Mouse (Mus musculus) MEL (cell line): ENCODE data around the gene Tkfc. TPM values are rescaled to one million over a fixed set of nuclear protein-coding genes. Genes with fewer than 3 reads are reported as not detected.

Source experiments
- DNase-seq: peaks from one replicate; pipeline ENCODE4 v3.0.0; 2011; ENCODE audit warnings: low read depth, low spot score
- H3K27ac ChIP-seq: 2 replicates; pipeline ENCODE4 v1.5.1; 2012; ENCODE audit warnings: low read depth, mild to moderate bottlenecking, control low read depth, low read length, moderate library complexity; ENCODE audit not compliant: control insufficient read depth
- H3K27me3 ChIP-seq, 2 experiments: fragments of 150-350 bp in 1 of 2; sonication (generic) in 1 of 2; 2 replicates each; pipeline ENCODE4 v1.6.1; 2012; ENCODE audit warnings: low read length in 2 of 2, mild to moderate bottlenecking in 2 of 2, improper control_type of control experiment in 1 of 2, moderate library complexity in 1 of 2; ENCODE audit not compliant: insufficient read depth in 2 of 2, control insufficient read depth in 1 of 2
- H3K36me3 ChIP-seq, 2 experiments: 2 replicates each; pipeline ENCODE4 v1.6.1; 2012 to 2014; ENCODE audit warnings: low read length in 2 of 2, improper control_type of control experiment in 1 of 2, inconsistent platforms in 1 of 2, mild to moderate bottlenecking in 1 of 2; ENCODE audit not compliant: insufficient read depth in 2 of 2, control insufficient read depth in 1 of 2
- H3K4me1 ChIP-seq, 2 experiments: fragments of 150-350 bp in 1 of 2; sonication (generic) in 1 of 2; 2 replicates each; pipeline ENCODE4 v1.6.1; 2012; ENCODE audit warnings: low read length in 2 of 2, improper control_type of control experiment in 1 of 2, mild to moderate bottlenecking in 1 of 2; ENCODE audit not compliant: insufficient read depth in 2 of 2, control insufficient read depth in 1 of 2
- H3K4me3 ChIP-seq, 2 experiments: fragments of 150-350 bp in 1 of 2; sonication (generic) in 1 of 2; 2 replicates each; pipeline ENCODE4 v1.5.1; 2012; ENCODE audit warnings: low read depth in 2 of 2, low read length in 2 of 2, mild to moderate bottlenecking in 2 of 2, moderate library complexity in 2 of 2, control low read depth in 1 of 2, improper control_type of control experiment in 1 of 2; ENCODE audit not compliant: control insufficient read depth in 1 of 2, insufficient read depth in 1 of 2
- H3K79me2 ChIP-seq: 2 replicates; pipeline ENCODE4 v1.6.1; 2012; ENCODE audit warnings: mild to moderate bottlenecking, low read length, moderate library complexity; ENCODE audit not compliant: control insufficient read depth, poor library complexity, insufficient read depth
- H3K9ac ChIP-seq: 2 replicates; pipeline ENCODE4 v1.6.1; 2012; ENCODE audit warnings: low read depth, mild to moderate bottlenecking, control low read depth, low read length, moderate library complexity; ENCODE audit not compliant: control insufficient read depth, poor library complexity, severe bottlenecking
- H3K9me3 ChIP-seq: fragments of 150-350 bp; sonication (generic); replicated peaks from 2 replicates; pipeline ENCODE4 v1.6.1; 2012; ENCODE audit warnings: mild to moderate bottlenecking, low read length, improper control_type of control experiment, moderate library complexity; ENCODE audit not compliant: insufficient read depth
- BHLHE40 ChIP-seq: IDR thresholded peaks from 2 replicates; pipeline ENCODE4 v1.6.1; 2012; ENCODE audit warnings: low read depth, mild to moderate bottlenecking, inconsistent platforms, low read length, improper control_type of control experiment, borderline replicate concordance
- CHD1 ChIP-seq: IDR thresholded peaks from 2 replicates; pipeline ENCODE4 v1.6.1; 2012; ENCODE audit warnings: low read depth, mild to moderate bottlenecking, inconsistent platforms, low read length, improper control_type of control experiment
- EP300 ChIP-seq, 2 experiments: IDR thresholded peaks; 2 replicates each; pipeline ENCODE4 v1.6.1; 2011; ENCODE audit warnings: improper control_type of control experiment in 2 of 2, low read length in 2 of 2, low read depth in 1 of 2, mild to moderate bottlenecking in 1 of 2
- GABPA ChIP-seq: IDR thresholded peaks from 2 replicates; pipeline ENCODE4 v1.6.1; 2012; ENCODE audit warnings: low read depth, mild to moderate bottlenecking, inconsistent platforms, low read length, improper control_type of control experiment, moderate library complexity
- KAT2A ChIP-seq: conservative IDR thresholded peaks from 2 replicates; pipeline ENCODE4 v1.6.1; 2012; ENCODE audit warnings: low read depth, low read length, improper control_type of control experiment, inconsistent platforms
- MAFK ChIP-seq: IDR thresholded peaks from 2 replicates; pipeline ENCODE4 v1.6.1; 2011; ENCODE audit warnings: low read depth, mild to moderate bottlenecking, low read length, improper control_type of control experiment, borderline replicate concordance
- MAZ ChIP-seq: IDR thresholded peaks from 2 replicates; pipeline ENCODE4 v1.6.1; 2012; ENCODE audit warnings: low read depth, mild to moderate bottlenecking, inconsistent platforms, low read length, improper control_type of control experiment
- MXI1 ChIP-seq: IDR thresholded peaks from 2 replicates; pipeline ENCODE4 v1.6.1; 2011; ENCODE audit warnings: mild to moderate bottlenecking, low read depth, low read length, improper control_type of control experiment
- MYB ChIP-seq: IDR thresholded peaks from 2 replicates; pipeline ENCODE4 v1.6.1; 2011; ENCODE audit warnings: mild to moderate bottlenecking, low read depth, low read length, improper control_type of control experiment
- NELFE ChIP-seq: IDR thresholded peaks from 2 replicates; pipeline ENCODE4 v1.6.1; 2011; ENCODE audit warnings: low read depth, low read length, improper control_type of control experiment
- NRF1 ChIP-seq: IDR thresholded peaks from 2 replicates; pipeline ENCODE4 v1.6.1; 2014; ENCODE audit warnings: low read depth, mild to moderate bottlenecking, inconsistent platforms, low read length, improper control_type of control experiment, moderate library complexity; ENCODE audit not compliant: poor library complexity, insufficient read depth, severe bottlenecking
- POLR2A ChIP-seq, 2 experiments: IDR thresholded peaks; 2 replicates each; pipeline ENCODE4 v1.6.1; 2011 to 2012; ENCODE audit warnings: low read length in 2 of 2, mild to moderate bottlenecking in 2 of 2, control low read depth in 1 of 2, improper control_type of control experiment in 1 of 2, low read depth in 1 of 2, moderate library complexity in 1 of 2; ENCODE audit not compliant: control insufficient read depth in 1 of 2, insufficient read depth in 1 of 2, poor library complexity in 1 of 2
- RAD21 ChIP-seq: IDR thresholded peaks from 2 replicates; pipeline ENCODE4 v1.6.1; 2011; ENCODE audit warnings: mild to moderate bottlenecking, low read depth, low read length, improper control_type of control experiment
- RCOR1 ChIP-seq: IDR thresholded peaks from 2 replicates; pipeline ENCODE4 v1.6.1; 2012; ENCODE audit warnings: low read depth, mild to moderate bottlenecking, inconsistent platforms, low read length, improper control_type of control experiment
- TAL1 ChIP-seq: IDR thresholded peaks from 2 replicates; pipeline ENCODE4 v1.6.1; 2012; ENCODE audit warnings: mild to moderate bottlenecking, inconsistent platforms, low read length, moderate library complexity, mixed read lengths
- USF1 ChIP-seq: IDR thresholded peaks from 2 replicates; pipeline ENCODE4 v1.6.1; 2014; ENCODE audit warnings: low read depth, mild to moderate bottlenecking, inconsistent platforms, low read length, improper control_type of control experiment, moderate library complexity
- USF2 ChIP-seq, 2 experiments: IDR thresholded peaks; 2 replicates each; pipeline ENCODE4 v1.6.1; 2011 to 2012; ENCODE audit warnings: improper control_type of control experiment in 2 of 2, low read length in 2 of 2, borderline replicate concordance in 1 of 2, inconsistent platforms in 1 of 2, low read depth in 1 of 2, mild to moderate bottlenecking in 1 of 2; ENCODE audit not compliant: insufficient read depth in 1 of 2
- ZMIZ1 ChIP-seq: IDR thresholded peaks from 2 replicates; pipeline ENCODE4 v1.6.1; 2012; ENCODE audit warnings: low read depth, mild to moderate bottlenecking, inconsistent platforms, low read length, improper control_type of control experiment, moderate library complexity
- ZNF384 ChIP-seq: IDR thresholded peaks from 2 replicates; pipeline ENCODE4 v1.6.1; 2012; ENCODE audit warnings: low read depth, mild to moderate bottlenecking, inconsistent platforms, low read length, improper control_type of control experiment
- polyA plus RNA-seq, 2 experiments: library from polyadenylated mRNA; stranded (reverse) in 1 of 2; unstranded in 1 of 2; fragments of >175 nt in 1 of 2; fragments of >200 nt in 1 of 2; gene quantifications; 2 replicates each; pipeline versions ENCODE4 v1.2.1 to v1.2.4; 2012; ENCODE audit warnings: low replicate concordance in 2 of 2, low read depth in 1 of 2; ENCODE audit not compliant: insufficient read length in 2 of 2, insufficient read depth in 1 of 2, missing spikeins in 1 of 2
- total RNA-seq: library from RNA; depleted of rRNA; stranded (reverse); fragments of 300-350 nt; gene quantifications from 2 replicates; pipeline ENCODE4 v1.2.3, GENCODE M21; 2012

Gene Tkfc
- total and polyA plus RNA-seq, 3 experiments, result 3.6 to 12.8 TPM; not detected in 1

DNA sequence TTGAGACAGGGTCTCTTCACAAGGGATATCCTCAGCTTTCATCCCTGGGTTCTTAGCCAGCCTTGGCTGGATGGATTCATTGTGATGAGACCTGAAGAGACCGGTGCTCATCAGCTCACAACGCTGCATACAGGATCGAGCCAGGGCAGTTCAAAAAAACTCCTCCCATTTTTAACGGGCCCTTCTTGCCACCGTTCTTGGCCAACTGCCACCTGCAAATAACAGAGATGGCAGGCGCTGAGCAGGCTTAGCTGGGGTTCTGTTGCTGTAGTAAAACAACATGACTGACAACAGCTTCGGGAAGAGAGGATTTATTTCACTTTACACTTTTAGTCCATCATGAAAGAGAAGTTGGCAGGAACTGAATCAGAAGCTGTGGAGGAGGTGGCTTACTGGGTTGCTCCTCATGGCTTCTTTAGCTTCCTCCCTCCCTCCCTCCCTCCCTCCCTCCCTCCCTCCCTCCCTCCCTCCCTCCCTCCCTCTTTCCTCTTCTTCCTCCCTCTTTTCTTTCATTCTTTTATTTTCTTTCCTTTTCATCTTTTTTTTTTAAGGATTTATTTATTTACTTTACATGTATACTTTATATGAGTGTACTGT, 21.8 kb downstream of the Tkfc start:
- Histone ChIP-seq H3K79me2 (no peaks in the 10 kb centered on the region), H3K27ac (peak overlapping the region; percentile 72), H3K9me3 (no peaks in the 10 kb centered on the region), H3K4me1 (peaks cover 7 to 11% of the 10 kb centered on the region in 2 experiments; a peak in 3 of 4 replicates), H3K4me3 (peak overlapping the region in 1 of 2 experiments; percentile 25; a peak in 2 of 4 replicates), H3K9ac (peak overlapping the region; percentile 58), H3K27me3 (no peaks in the 10 kb centered on the region), H3K36me3 (peaks cover 0 to 10% of the 10 kb centered on the region in 2 experiments; a peak in 2 of 4 replicates)
- peak; percentile 66 for DNase-seq
- 0 out of 2 replicates have a peak, but pooled peaks have one; percentile 6 for TF ChIP-seq NELFE
- TF ChIP-seq CHD1, result no peak
- TF ChIP-seq RAD21, result no peak
- TF ChIP-seq KAT2A, result no peak
- TF ChIP-seq ZMIZ1, result no peak
- 0 out of 2 replicates have a peak, but pooled peaks have one; percentile 30 for TF ChIP-seq MYB
- no peak for TF ChIP-seq TAL1

DNA sequence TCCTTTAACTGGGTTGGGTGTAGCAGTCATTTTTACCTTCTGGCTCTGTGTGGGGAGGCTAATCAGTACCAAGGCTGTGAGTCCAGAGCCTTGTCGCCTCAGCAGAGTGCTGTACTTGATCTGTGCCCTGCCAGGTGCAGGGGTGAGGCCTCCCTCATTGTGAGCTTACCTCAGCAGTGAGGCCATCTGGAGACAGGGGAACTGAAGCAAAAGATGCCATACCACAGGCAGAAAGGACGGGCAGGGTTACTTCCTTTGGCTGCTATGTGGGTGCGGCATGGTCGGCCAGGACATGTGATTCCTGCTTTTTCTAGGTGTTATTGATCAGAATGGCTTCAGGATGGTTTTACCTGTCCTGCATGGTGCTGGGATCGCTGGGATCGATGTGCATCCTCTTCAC, 23.5 kb downstream of the Tkfc start:
- H3K4me3 ChIP-seq, result no peak overlapping the region
- no peaks in the 10 kb centered on the region for H3K9me3 ChIP-seq
- peaks cover 11% of the 10 kb centered on the region in 2 experiments; a peak in 3 of 4 replicates for H3K4me1 ChIP-seq
- no peak overlapping the region for H3K9ac ChIP-seq
- H3K27me3 ChIP-seq, result no peaks in the 10 kb centered on the region
- H3K36me3 ChIP-seq, result peaks cover 0 to 13% of the 10 kb centered on the region in 2 experiments; a peak in 2 of 4 replicates
- no peak for TF ChIP-seq USF2 (IDR thresholded peaks at IDR 0.05; ENCODE audit: borderline replicate concordance in 1 of 2, insufficient read depth in 1 of 2, low read depth in 1 of 2, low read length in 2 of 2)
- TF ChIP-seq POLR2A (IDR thresholded peaks at IDR 0.05; ENCODE audit: control insufficient read depth in 1 of 2, insufficient read depth in 1 of 2, low read depth in 1 of 2, low read length in 2 of 2, poor library complexity in 1 of 2), result no peak
- TF ChIP-seq ZNF384, result no peak
- no peak for TF ChIP-seq KAT2A
- TF ChIP-seq RCOR1, result no peak
- no peak for TF ChIP-seq MAZ
- TF ChIP-seq MAFK, result no peak
- TF ChIP-seq GABPA, result no peak
- no peak for TF ChIP-seq NRF1
- no peak for TF ChIP-seq USF1
- no peak for TF ChIP-seq EP300 (IDR thresholded peaks at IDR 0.05; ENCODE audit: low read depth in 1 of 2, low read length in 2 of 2)
- TF ChIP-seq MXI1, result no peak
- no peak for TF ChIP-seq BHLHE40
- DNase-seq, result no peak
- H3K27ac ChIP-seq, result no peak overlapping the region
- H3K79me2 ChIP-seq, result peaks cover 3% of the 10 kb centered on the region; the same call in 1 of the 2 replicates
